Mouse (Mus musculus): Measurements from ENCODE around the gene Cdipt. TPM values are rescaled to one million over a fixed set of nuclear protein-coding genes. Genes with fewer than 3 reads are reported as not detected.

Cdipt gene
- polyA plus RNA-seq, 1 experiment from 2014 or later = 87.2 TPM

GRCm38 (mm10) chr7:127021563-127022527 lies 46.1 kb downstream of the Cdipt start:
- peak overlapping the region; percentile 100 for H3K9ac ChIP-seq (replicated peaks)
- H3K27ac ChIP-seq (replicated peaks) = peak overlapping the region; percentile 99
- H3K4me2 ChIP-seq (replicated peaks) = peak overlapping the region; percentile 98
- peaks cover 77% of the 10 kb centered on the region for H3K4me1 ChIP-seq
- ATAC-seq (ENCODE audit: low FRiP score, low read depth) = no peak
- no peaks in the 10 kb centered on the region for H3K27me3 ChIP-seq
- H3K4me3 ChIP-seq = peak overlapping the region; percentile 47
- peaks cover 30% of the 10 kb centered on the region for H3K36me3 ChIP-seq
- no peaks in the 10 kb centered on the region for H3K9me3 ChIP-seq
- WGBS = 44% methylated on average over 5 of the region's 5 CpGs

GRCm38 (mm10) chr7:127022528-127023271 lies 47.0 kb downstream of the Cdipt start:
- ATAC-seq (ENCODE audit: low FRiP score, low read depth) = no peak
- peak overlapping the region; percentile 98 for H3K4me2 ChIP-seq (replicated peaks)
- peaks cover 77% of the 10 kb centered on the region for H3K4me1 ChIP-seq
- peak overlapping the region; percentile 99 for H3K27ac ChIP-seq (replicated peaks)
- H3K36me3 ChIP-seq = peaks cover 30% of the 10 kb centered on the region
- H3K27me3 ChIP-seq = no peaks in the 10 kb centered on the region
- peak overlapping the region; percentile 100 for H3K9ac ChIP-seq (replicated peaks)
- no peaks in the 10 kb centered on the region for H3K9me3 ChIP-seq
- peak overlapping the region; percentile 98 for H3K4me3 ChIP-seq
- 82% methylated on average over 4 of the region's 7 CpGs for WGBS

- Histone ChIP-seq H3K27ac (replicated peaks) (peak overlapping the region; percentile 99), H3K9ac (replicated peaks) (peak overlapping the region; percentile 100), H3K36me3 (peaks cover 30% of the 10 kb centered on the region), H3K4me1 (peaks cover 77% of the 10 kb centered on the region), H3K27me3 (no peaks in the 10 kb centered on the region), H3K4me3 (peak overlapping the region; percentile 98), H3K9me3 (no peaks in the 10 kb centered on the region), H3K4me2 (replicated peaks) (peak overlapping the region; percentile 98)
- 74% methylated on average over 13 of the region's 13 CpGs for WGBS
- no peak for ATAC-seq (ENCODE audit: low FRiP score, low read depth)
Observed at GRCm38 (mm10) chr7:127023272-127023691, 47.6 kb downstream of the Cdipt start.

- peak overlapping the region; percentile 99 for H3K27ac ChIP-seq (replicated peaks)
- peak overlapping the region; percentile 98 for H3K4me2 ChIP-seq (replicated peaks)
- H3K9ac ChIP-seq (replicated peaks) = peak overlapping the region; percentile 100
- no peak for ATAC-seq (ENCODE audit: low FRiP score, low read depth)
- no peaks in the 10 kb centered on the region for H3K27me3 ChIP-seq
- WGBS = 25% methylated on average over 19 of the region's 19 CpGs
- H3K9me3 ChIP-seq = no peaks in the 10 kb centered on the region
- peak overlapping the region; percentile 98 for H3K4me3 ChIP-seq
- peaks cover 69% of the 10 kb centered on the region for H3K4me1 ChIP-seq
- H3K36me3 ChIP-seq = peaks cover 35% of the 10 kb centered on the region
Observed at GRCm38 (mm10) chr7:127023896-127024690, 48.4 kb downstream of the Cdipt start.

- Histone ChIP-seq H3K4me3 (peak overlapping the region; percentile 98), H3K27me3 (no peaks in the 10 kb centered on the region), H3K27ac (replicated peaks) (peak overlapping the region; percentile 99), H3K4me2 (replicated peaks) (peak overlapping the region; percentile 98), H3K4me1 (peaks cover 60% of the 10 kb centered on the region), H3K9ac (replicated peaks) (peak overlapping the region; percentile 100), H3K9me3 (no peaks in the 10 kb centered on the region), H3K36me3 (peaks cover 44% of the 10 kb centered on the region)
- WGBS = 1% methylated on average over 30 of the region's 30 CpGs
- ATAC-seq (ENCODE audit: low FRiP score, low read depth) = peak; percentile 41
Observed at GRCm38 (mm10) chr7:127024755-127025555, 49.2 kb downstream of the Cdipt start.

GRCm38 (mm10) chr7:127025556-127026160 lies 49.9 kb downstream of the Cdipt start:
- H3K4me2 ChIP-seq (replicated peaks) = peak overlapping the region; percentile 98
- H3K27ac ChIP-seq (replicated peaks) = peak overlapping the region; percentile 99
- no peaks in the 10 kb centered on the region for H3K27me3 ChIP-seq
- H3K9me3 ChIP-seq = no peaks in the 10 kb centered on the region
- H3K9ac ChIP-seq (replicated peaks) = peak overlapping the region; percentile 100
- peaks cover 50% of the 10 kb centered on the region for H3K36me3 ChIP-seq
- H3K4me1 ChIP-seq = peaks cover 53% of the 10 kb centered on the region
- WGBS = under 1% methylated on average over 65 of the region's 65 CpGs
- H3K4me3 ChIP-seq = peak overlapping the region; percentile 98
- ATAC-seq (ENCODE audit: low FRiP score, low read depth) = no peak

- Histone ChIP-seq H3K27me3 (no peaks in the 10 kb centered on the region), H3K4me3 (peak overlapping the region; percentile 98), H3K4me2 (replicated peaks) (peak overlapping the region; percentile 98), H3K36me3 (peaks cover 55% of the 10 kb centered on the region), H3K9me3 (no peaks in the 10 kb centered on the region), H3K9ac (replicated peaks) (peak overlapping the region; percentile 100), H3K4me1 (peaks cover 48% of the 10 kb centered on the region), H3K27ac (replicated peaks) (peak overlapping the region; percentile 99)
- ATAC-seq (ENCODE audit: low FRiP score, low read depth) = peak; percentile 25
- 1% methylated on average over 17 of the region's 48 CpGs for WGBS
Observed at GRCm38 (mm10) chr7:127026161-127026600, 50.5 kb downstream of the Cdipt start.

- Histone ChIP-seq H3K9ac (replicated peaks) (peak overlapping the region; percentile 100), H3K27ac (replicated peaks) (peak overlapping the region; percentile 99), H3K36me3 (peaks cover 59% of the 10 kb centered on the region), H3K9me3 (no peaks in the 10 kb centered on the region), H3K4me3 (peak overlapping the region; percentile 98), H3K4me2 (replicated peaks) (peak overlapping the region; percentile 98), H3K27me3 (no peaks in the 10 kb centered on the region), H3K4me1 (peaks cover 44% of the 10 kb centered on the region)
- WGBS = 0% methylated on average over 1 of the region's 48 CpGs
- ATAC-seq (ENCODE audit: low FRiP score, low read depth) = no peak
Observed at GRCm38 (mm10) chr7:127026616-127026983, 50.9 kb downstream of the Cdipt start.

GRCm38 (mm10) chr7:127026984-127027726 lies 51.4 kb downstream of the Cdipt start, which contains the start of gene Maz:
Gene Maz, minus strand, starts transcription at chr7:127027037.
- Histone ChIP-seq H3K9ac (replicated peaks) (peak within 1 kb of the TSS; percentile 100), H3K27me3 (no peaks in the 10 kb centered on the region), H3K4me1 (peaks cover 38% of the 10 kb centered on the region), H3K4me3 (peak within 1 kb of the TSS; percentile 98), H3K9me3 (no peaks in the 10 kb centered on the region), H3K27ac (replicated peaks) (peak within 1 kb of the TSS; percentile 99), H3K4me2 (replicated peaks) (peak within 1 kb of the TSS; percentile 98), H3K36me3 (peaks cover 63% of the 10 kb centered on the region)
- WGBS = under 1% methylated on average over 38 of the region's 63 CpGs
- peak; percentile 89 for ATAC-seq (ENCODE audit: low FRiP score, low read depth)

- H3K4me1 ChIP-seq = peaks cover 31% of the 10 kb centered on the region
- H3K4me2 ChIP-seq (replicated peaks) = peak overlapping the region; percentile 98
- no peak for ATAC-seq (ENCODE audit: low FRiP score, low read depth)
- H3K27me3 ChIP-seq = no peaks in the 10 kb centered on the region
- peak overlapping the region; percentile 98 for H3K4me3 ChIP-seq
- 71% methylated on average over 8 of the region's 8 CpGs for WGBS
- no peaks in the 10 kb centered on the region for H3K9me3 ChIP-seq
- H3K9ac ChIP-seq (replicated peaks) = peak overlapping the region; percentile 100
- H3K36me3 ChIP-seq = peaks cover 63% of the 10 kb centered on the region
- peak overlapping the region; percentile 99 for H3K27ac ChIP-seq (replicated peaks)
Observed at GRCm38 (mm10) chr7:127027885-127028284, 52.2 kb downstream of the Cdipt start.

All from midbrain, embryonic 12.5 days (tissue).